Mouse (Mus musculus): ENCODE data around the gene Gdpd4. TPM values are rescaled to one million over a fixed set of nuclear protein-coding genes. Genes with fewer than 3 reads are reported as not detected.

Gdpd4 gene
- not detected for polyA plus RNA-seq (2017; shearing (Covaris generic))

GRCm38 (mm10) chr7:97919742-97920141, at the start of gene Gdpd4:
Gene Gdpd4 (plus strand): TSS chr7:97919955.

Other genes with a start within 250 kb of the Gdpd4 start
- 127 TPM for gene Clns1a, start 223.3 kb upstream of the Gdpd4 start, polyA plus RNA-seq (2017; shearing (Covaris generic))
- 1.8 TPM for gene Aqp11, start 181.7 kb upstream of the Gdpd4 start, polyA plus RNA-seq (2017; shearing (Covaris generic))
- 6.8 TPM for gene Pak1, start 131.4 kb upstream of the Gdpd4 start, polyA plus RNA-seq (2017; shearing (Covaris generic))
- gene Myo7a, start 199.6 kb downstream of the Gdpd4 start, polyA plus RNA-seq (2017; shearing (Covaris generic)), result 3.3 TPM
- gene Omp, start 225.5 kb downstream of the Gdpd4 start, polyA plus RNA-seq (2017; shearing (Covaris generic)), result not detected